Comparison of ENCODE assay signal across 9 mouse cellular contexts in genomic region chr12:29894669-29895068, GRCm38 (mm10). TPM values are rescaled to one million over a fixed set of nuclear protein-coding genes. Genes with fewer than 3 reads are reported as not detected.
DNase-seq lines count a peak whose midpoint lies in the region; ATAC-seq lines count a peak whose summit lies in the region.
"Had no signal": no experiment of that assay in that cellular context is flagged by ENCODE, and none has a peak within 500 bp of the region (broad histone marks: within the 10 kb centered on the region; RNA-seq: fewer than 3 reads in every experiment).

No protein-coding gene starts in this region.

- H3K9ac ChIP-seq in hindbrain, embryonic 11.5 days (ENCODE audit: low read depth, low read length): no peak overlapping the region
- H3K9ac ChIP-seq in hindbrain, embryonic 12.5 days: no peak overlapping the region

- no peaks in the 10 kb centered on the region for H3K4me1 ChIP-seq in hindbrain, embryonic 11.5 days (replicated peaks; ENCODE audit: control insufficient read depth, insufficient read depth, low read length)
- H3K4me1 ChIP-seq in hindbrain, embryonic 12.5 days: no peaks in the 10 kb centered on the region

- no peak overlapping the region for H3K27ac ChIP-seq in hindbrain, embryonic 11.5 days (ENCODE audit: low read depth, low read length)
- no peak overlapping the region for H3K27ac ChIP-seq in hindbrain, embryonic 12.5 days

- no peak overlapping the region for H3K4me2 ChIP-seq in hindbrain, embryonic 11.5 days (replicated peaks; ENCODE audit: low read depth, low read length)
- no peak overlapping the region for H3K4me2 ChIP-seq in hindbrain, embryonic 12.5 days (replicated peaks)

- peak; percentile 67 for DNase-seq in hindbrain, embryonic 11.5 days (ENCODE audit: low spot score)
- DNase-seq in 416B (ENCODE audit: low read depth) (peak; percentile 25), MN1 (ENCODE audit: low spot score) (peak; percentile 67)
- peak; percentile 51 to 72 for DNase-seq in cerebellum, postnatal 25 days
- DNase-seq in left cerebral cortex, postnatal 14 days (ENCODE audit: low spot score in 2 of 2): peak; percentile 57 to 66
- DNase-seq in retina, postnatal 7 days (ENCODE audit: low read depth, low spot score): peak; percentile 33
- no peak for DNase-seq in B cell, adult 2 months

- H3K27me3 ChIP-seq in hindbrain, embryonic 11.5 days (ENCODE audit: control insufficient read depth, insufficient read depth, low read length): no peaks in the 10 kb centered on the region
- no peaks in the 10 kb centered on the region for H3K27me3 ChIP-seq in hindbrain, embryonic 12.5 days

- H3K4me3 ChIP-seq in hindbrain, embryonic 11.5 days (ENCODE audit: low read depth, low read length): no peak overlapping the region
- no peak overlapping the region for H3K4me3 ChIP-seq in hindbrain, embryonic 12.5 days

- 11% methylated on average over 3 of the region's 3 CpGs for WGBS in hindbrain, embryonic 11.5 days
- 19% methylated on average over 3 of the region's 3 CpGs for WGBS in hindbrain, embryonic 12.5 days

- ATAC-seq in hindbrain, embryonic 11.5 days (ENCODE audit: low FRiP score): no peak
- no peak for ATAC-seq in hindbrain, embryonic 12.5 days (ENCODE audit: low FRiP score)

- intact Hi-C loops in left cerebral cortex, postnatal 14 days (cut with DNase I): no loop called here

- H3K36me3 ChIP-seq in hindbrain, embryonic 11.5 days (ENCODE audit: control insufficient read depth, insufficient read depth, low read length): 0 out of 2 replicates have a peak, but pooled peaks cover 3% of the 10 kb centered on the region
- H3K36me3 ChIP-seq in hindbrain, embryonic 12.5 days: 0 out of 2 replicates have a peak, but pooled peaks cover 7% of the 10 kb centered on the region

- H3K9me3 ChIP-seq in hindbrain, embryonic 11.5 days (ENCODE audit: control insufficient read depth, low read length): no peaks in the 10 kb centered on the region
- no peaks in the 10 kb centered on the region; the same call in 1 of the 2 replicates for H3K9me3 ChIP-seq in hindbrain, embryonic 12.5 days (replicated peaks)

RNA-seq across cellular contexts. Expression of gene Pxdn, which starts 42.7 kb away (rescaled TPM):
- polyA plus RNA-seq in hindbrain, embryonic 11.5 days (2014; fragmentation: Nextera tagmentation; extraction: Ambion mirVana): 50.4 and 61.1 TPM in 2 replicates
- 93.8 and 103 TPM in 2 replicates for polyA plus RNA-seq in hindbrain, embryonic 12.5 days (2016; fragmentation: Nextera tagmentation; extraction: Ambion mirVana)
- total RNA-seq in left cerebral cortex, postnatal 14 days (2021): 10 to 100 TPM; 42.7 to 49.8 TPM
- total RNA-seq: common myeloid progenitor, adult 5-6 weeks had no signal

Comparison
In these comparisons a context has a peak if more than half of its experiments do, and no peak if none do; other contexts are left out.
1. DNase-seq: peak in hindbrain, embryonic 11.5 days (single experiment), 416B (single experiment), MN1 (single experiment), cerebellum, postnatal 25 days (2 of 2), left cerebral cortex, postnatal 14 days (2 of 2) and retina, postnatal 7 days (single experiment); none in B cell, adult 2 months (0 of 2).